Mouse (Mus musculus) liver, embryonic 16.5 days (tissue): ENCODE measurements around the gene Mrpl20. TPM values are rescaled to one million over a fixed set of nuclear protein-coding genes. Genes with fewer than 3 reads are reported as not detected.

ENCODE experiments used
- ATAC-seq: fragments of 200-750 bp; cut with Nextera tagmentation; 2 replicates; pipeline ENCODE4 v1.8.0; 2017; ENCODE audit warnings: low read depth, mild to moderate bottlenecking, moderate number of reproducible peaks, moderate library complexity
- H3K27ac ChIP-seq: fragments of 300-500 bp; sonication (generic); 2 replicates; pipeline ENCODE4 v1.5.1; 2014; ENCODE audit warnings: mild to moderate bottlenecking, low read length
- H3K27me3 ChIP-seq: fragments of 300-500 bp; sonication (generic); 2 replicates; pipeline ENCODE4 v1.6.1; 2014; ENCODE audit warnings: low read depth, low read length, mixed read lengths; ENCODE audit not compliant: control insufficient read depth, insufficient read depth
- H3K36me3 ChIP-seq: fragments of 300-500 bp; sonication (generic); 2 replicates; pipeline ENCODE4 v1.6.1; 2014; ENCODE audit warnings: mild to moderate bottlenecking; ENCODE audit not compliant: control insufficient read depth, insufficient read depth
- H3K4me1 ChIP-seq: fragments of 300-500 bp; sonication (generic); 2 replicates; pipeline ENCODE4 v1.6.1; 2014; ENCODE audit warnings: low read depth, low read length, mixed read lengths; ENCODE audit not compliant: control insufficient read depth
- H3K4me2 ChIP-seq: fragments of 300-500 bp; sonication (generic); 2 replicates; pipeline ENCODE4 v1.6.1; 2014; ENCODE audit warnings: low read depth, low read length, mixed read lengths
- H3K4me3 ChIP-seq: fragments of 300-500 bp; sonication (generic); 2 replicates; pipeline ENCODE4 v1.5.1; 2014; ENCODE audit warnings: low read depth, mild to moderate bottlenecking, low read length
- H3K9ac ChIP-seq: fragments of 300-500 bp; sonication (generic); 2 replicates; pipeline ENCODE4 v1.6.1; 2014; ENCODE audit warnings: low read depth, low read length
- H3K9me3 ChIP-seq: fragments of 300-500 bp; sonication (generic); replicated peaks from 2 replicates; pipeline ENCODE4 v1.6.1; 2016; ENCODE audit warnings: low read length; ENCODE audit not compliant: control insufficient read depth
- WGBS: fragments of 180-500 bp; shearing (Covaris S2); extraction: QIAGEN DNeasy Blood & Tissue Kit; methylation state at CpG from one replicate; pipeline ENCODE4 v1.1.7; 2014; ENCODE audit not compliant: insufficient replicate concordance; 5-methylcytosine and 5-hydroxymethylcytosine counted together
- polyA plus RNA-seq: library from polyadenylated mRNA; unstranded; fragments of >200 nt; fragmentation: Nextera tagmentation; extraction: Ambion mirVana; gene quantifications from 2 replicates; pipeline ENCODE4 v1.2.1, GENCODE M21; 2015

Gene Mrpl20
- polyA plus RNA-seq, 1 experiment from 2014 or later = 115 TPM

DNA sequence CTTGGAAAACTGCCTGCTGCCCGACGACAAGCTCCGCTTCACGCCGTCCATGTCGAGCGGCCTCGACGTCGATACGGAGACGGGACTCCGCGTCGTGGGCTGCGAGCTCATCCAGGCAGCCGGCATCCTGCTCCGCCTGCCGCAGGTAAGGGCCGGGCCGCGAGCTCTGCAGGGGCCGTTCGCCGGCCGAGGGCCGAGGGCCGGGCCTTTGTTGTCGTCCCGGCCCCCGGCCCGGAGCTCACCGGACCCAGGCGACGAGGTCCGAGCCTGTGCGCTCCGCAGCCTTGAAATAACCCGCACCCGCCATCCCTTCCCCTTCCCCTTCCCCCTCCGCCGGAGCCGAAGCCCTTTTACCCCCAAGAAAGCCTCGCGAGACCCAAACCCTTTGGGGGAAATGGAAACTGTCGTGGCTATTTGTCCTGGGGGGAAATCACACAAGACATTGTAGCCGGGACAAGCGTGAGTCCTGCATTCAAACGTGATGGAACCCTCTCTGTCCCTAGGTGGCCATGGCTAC, 10.0 kb downstream of the Mrpl20 start:
- WGBS = under 1% methylated on average over 49 of the region's 49 CpGs
- Histone ChIP-seq H3K4me3 (peak overlapping the region; percentile 95), H3K27ac (peak overlapping the region; percentile 88), H3K36me3 (peaks cover 54% of the 10 kb centered on the region), H3K4me1 (peaks cover 24% of the 10 kb centered on the region), H3K9ac (peak overlapping the region; percentile 98), H3K4me2 (peak overlapping the region; percentile 82), H3K9me3 (no peaks in the 10 kb centered on the region), H3K27me3 (no peaks in the 10 kb centered on the region)
- ATAC-seq = peak; percentile 32

DNA sequence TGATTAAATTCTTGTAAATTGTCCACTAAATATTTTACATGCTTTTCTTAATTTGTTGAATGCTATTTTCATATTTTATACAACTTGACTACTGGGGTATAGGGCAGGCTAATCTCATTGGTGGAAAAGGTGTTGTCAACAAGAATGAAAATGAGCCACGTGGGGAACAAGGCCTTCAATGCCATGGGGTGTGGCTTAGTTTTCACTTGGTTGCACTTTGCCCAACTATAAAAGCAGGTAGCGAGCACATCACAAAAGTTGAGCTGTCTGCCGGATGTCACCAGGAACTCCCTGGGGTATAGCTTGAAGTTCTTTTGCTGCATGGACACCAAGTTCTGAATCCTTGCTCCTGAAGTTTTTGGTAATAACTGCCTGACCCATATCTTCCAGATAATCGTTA, 14.9 kb downstream of the Mrpl20 start:
- Histone ChIP-seq H3K36me3 (peaks cover 79% of the 10 kb centered on the region), H3K27ac (no peak overlapping the region), H3K4me3 (no peak overlapping the region), H3K4me1 (peaks cover 14% of the 10 kb centered on the region), H3K9ac (no peak overlapping the region), H3K4me2 (no peak overlapping the region), H3K27me3 (no peaks in the 10 kb centered on the region), H3K9me3 (no peaks in the 10 kb centered on the region)
- no peak for ATAC-seq
- 85% methylated on average over 4 of the region's 4 CpGs for WGBS

DNA sequence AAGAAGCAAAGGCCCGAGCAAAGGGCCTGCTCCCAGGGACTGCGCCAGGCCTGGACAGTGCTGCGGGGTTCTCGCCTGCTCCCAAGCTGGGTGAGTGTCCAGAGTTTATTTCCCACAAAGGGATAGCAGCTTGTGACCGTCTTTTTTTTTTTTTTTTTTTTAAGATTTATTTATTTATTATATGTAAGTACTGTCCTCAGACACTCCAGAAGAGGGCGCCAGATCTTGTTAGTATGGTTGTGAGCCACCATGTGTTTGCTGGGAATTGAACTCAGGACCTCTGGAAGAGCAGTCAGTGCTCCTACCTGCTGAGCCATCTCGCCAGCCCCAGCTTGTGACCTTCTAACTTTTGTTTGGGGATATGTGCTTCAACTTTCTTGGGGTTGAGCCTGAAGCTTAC, 18.3 kb downstream of the Mrpl20 start:
- Histone ChIP-seq H3K36me3 (peaks cover 95% of the 10 kb centered on the region), H3K4me3 (no peak overlapping the region), H3K27me3 (no peaks in the 10 kb centered on the region), H3K4me2 (no peak overlapping the region), H3K27ac (no peak overlapping the region), H3K9me3 (no peaks in the 10 kb centered on the region), H3K9ac (no peak overlapping the region), H3K4me1 (no peaks in the 10 kb centered on the region)
- no peak for ATAC-seq
- 79% methylated on average over 7 of the region's 7 CpGs for whole genome bisulfite sequencing

DNA sequence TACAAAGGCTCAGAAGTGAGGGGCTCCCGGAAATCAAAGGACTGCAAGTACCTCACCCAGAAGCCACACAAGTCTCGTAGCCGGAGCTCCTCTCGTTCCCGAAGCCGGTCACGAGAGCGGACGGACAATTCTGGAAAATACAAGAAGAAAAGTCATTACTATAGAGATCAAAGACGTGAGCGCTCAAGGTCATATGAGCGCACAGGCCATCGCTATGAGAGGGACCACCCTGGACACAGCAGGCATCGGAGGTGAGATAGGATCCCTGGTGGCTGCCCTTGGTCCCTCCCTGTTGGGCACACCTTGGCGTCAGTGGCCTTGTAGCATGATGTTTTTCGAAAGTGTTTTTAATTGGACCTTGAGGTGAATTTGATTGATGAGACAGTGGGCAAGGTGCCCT, 20.8 kb downstream of the Mrpl20 start:
- Histone ChIP-seq H3K4me2 (no peak overlapping the region), H3K27ac (no peak overlapping the region), H3K36me3 (peaks cover 87% of the 10 kb centered on the region), H3K4me1 (no peaks in the 10 kb centered on the region), H3K9me3 (no peaks in the 10 kb centered on the region), H3K9ac (no peak overlapping the region), H3K4me3 (no peak overlapping the region), H3K27me3 (no peaks in the 10 kb centered on the region)
- WGBS = 92% methylated on average over 16 of the region's 16 CpGs
- ATAC-seq = no peak

DNA sequence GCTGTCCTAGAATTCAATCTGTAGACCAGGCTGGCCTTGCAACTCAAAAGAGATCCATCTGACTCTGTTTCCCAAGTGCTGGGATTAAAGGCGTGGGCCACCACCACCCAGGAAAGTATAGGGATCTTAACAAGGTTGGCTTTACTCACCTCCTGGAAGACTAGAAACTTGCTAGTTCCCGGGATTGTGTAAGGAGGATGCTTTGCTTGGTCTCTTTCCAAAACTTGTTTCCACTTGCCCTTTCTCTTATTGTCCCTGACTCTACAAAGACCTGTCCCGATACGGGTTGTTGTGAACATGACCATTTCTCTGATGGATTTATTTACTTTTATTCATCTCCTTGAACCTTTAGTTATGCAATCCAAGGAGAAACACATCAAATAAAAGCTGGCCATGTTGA, 27.2 kb downstream of the Mrpl20 start:
- H3K9ac ChIP-seq = no peak overlapping the region
- H3K4me3 ChIP-seq = no peak overlapping the region
- peaks cover 24% of the 10 kb centered on the region for H3K4me1 ChIP-seq
- H3K9me3 ChIP-seq = no peaks in the 10 kb centered on the region
- WGBS = 93% methylated on average over 4 of the region's 4 CpGs
- no peak overlapping the region for H3K27ac ChIP-seq
- no peak for ATAC-seq
- peaks cover 25% of the 10 kb centered on the region for H3K36me3 ChIP-seq
- no peak overlapping the region for H3K4me2 ChIP-seq
- H3K27me3 ChIP-seq = no peaks in the 10 kb centered on the region

DNA sequence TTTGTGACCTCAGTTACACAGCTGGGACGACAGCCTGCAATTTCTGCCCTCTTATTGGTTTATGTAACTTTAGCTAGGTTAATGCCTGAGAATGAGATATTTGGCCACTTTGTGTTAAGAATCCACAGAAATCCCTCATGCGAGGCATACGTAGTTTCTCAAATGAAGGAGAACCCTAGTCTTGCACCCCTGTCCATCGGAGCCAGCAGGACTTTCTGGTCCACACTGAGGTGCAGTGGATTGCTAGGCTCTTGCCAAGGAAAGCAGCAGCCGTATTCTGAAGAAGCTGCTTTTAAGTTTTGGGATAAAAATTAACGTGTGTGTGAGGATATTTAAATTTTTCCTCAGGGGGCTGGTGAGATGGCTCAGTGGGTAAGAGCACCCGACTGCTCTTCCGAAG, 27.9 kb downstream of the Mrpl20 start:
- no peaks in the 10 kb centered on the region for H3K27me3 ChIP-seq
- peak overlapping the region; percentile 93 for H3K27ac ChIP-seq
- H3K4me2 ChIP-seq = peak overlapping the region; percentile 87
- peaks cover 24% of the 10 kb centered on the region for H3K4me1 ChIP-seq
- ATAC-seq = no peak
- no peaks in the 10 kb centered on the region for H3K9me3 ChIP-seq
- WGBS = 47% methylated on average over 8 of the region's 8 CpGs
- peak overlapping the region; percentile 90 for H3K4me3 ChIP-seq
- H3K9ac ChIP-seq = peak overlapping the region; percentile 92
- H3K36me3 ChIP-seq = peaks cover 17% of the 10 kb centered on the region

DNA sequence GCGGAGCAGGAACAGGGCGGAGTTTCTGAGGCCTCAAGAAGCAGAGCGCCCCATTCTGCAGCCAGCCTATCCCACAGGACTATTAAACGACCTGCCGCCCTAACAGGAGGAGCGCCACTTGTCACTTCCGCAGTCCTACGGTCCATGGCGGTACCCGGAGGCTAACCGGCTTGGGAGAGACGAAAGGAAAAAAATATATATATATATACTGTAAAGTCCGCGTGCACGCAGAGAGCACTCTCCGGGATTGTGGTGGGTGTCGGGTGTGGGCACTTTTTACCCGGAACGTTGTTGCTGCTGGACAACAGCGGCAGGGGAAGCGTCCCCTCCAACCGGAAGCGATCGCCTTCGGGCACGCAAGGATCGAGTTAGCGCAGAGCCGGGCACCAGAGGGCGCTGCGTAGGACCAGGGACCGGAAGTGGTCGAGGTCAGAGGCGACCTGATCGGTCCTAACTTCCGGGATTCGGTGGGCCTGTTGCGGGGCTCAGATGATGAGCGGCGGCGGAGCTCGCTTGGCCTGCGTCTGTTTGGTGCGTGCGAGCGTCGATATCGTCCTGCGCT, 28.6 kb downstream of the Mrpl20 start, which contains the start of gene Aurkaip1:
Gene Aurkaip1 (plus strand): TSS at position 68 of the 562 bp plus-strand sequence.
- ATAC-seq = peak; percentile 94
- H3K27me3 ChIP-seq = no peaks in the 10 kb centered on the region
- H3K9ac ChIP-seq = peak within 1 kb of the TSS; percentile 92
- peaks cover 24% of the 10 kb centered on the region for H3K4me1 ChIP-seq
- no peaks in the 10 kb centered on the region for H3K9me3 ChIP-seq
- H3K4me2 ChIP-seq = peak within 1 kb of the TSS; percentile 87
- H3K27ac ChIP-seq = peak within 1 kb of the TSS; percentile 93
- under 1% methylated on average over 49 of the region's 49 CpGs for WGBS
- peaks cover 14% of the 10 kb centered on the region for H3K36me3 ChIP-seq
- H3K4me3 ChIP-seq = peak within 1 kb of the TSS; percentile 90

DNA sequence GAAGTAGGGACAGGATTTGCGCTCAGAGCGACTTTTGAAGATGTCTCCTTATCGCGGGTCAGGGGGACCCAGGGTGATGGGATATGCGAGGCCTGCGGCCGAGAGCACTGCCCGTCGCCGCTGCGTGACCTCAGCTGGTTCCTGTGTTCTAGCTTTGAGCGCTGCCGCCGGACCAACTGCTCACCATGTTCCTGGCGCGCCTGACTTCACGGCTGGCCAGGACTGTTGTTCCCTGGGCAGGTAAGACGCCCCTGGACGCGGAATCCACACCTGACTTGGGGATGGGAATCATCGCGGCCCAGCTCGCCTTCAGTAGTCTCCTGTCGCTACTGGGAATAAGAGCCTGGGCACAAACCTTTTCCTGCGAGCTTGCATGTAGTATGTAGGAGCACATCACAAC, 29.2 kb downstream of the Mrpl20 start:
- Histone ChIP-seq H3K27me3 (no peaks in the 10 kb centered on the region), H3K9ac (peak overlapping the region; percentile 92), H3K4me2 (peak overlapping the region; percentile 87), H3K36me3 (peaks cover 9% of the 10 kb centered on the region), H3K27ac (peak overlapping the region; percentile 93), H3K4me3 (peak overlapping the region; percentile 90), H3K4me1 (peaks cover 24% of the 10 kb centered on the region), H3K9me3 (no peaks in the 10 kb centered on the region)
- under 1% methylated on average over 25 of the region's 25 CpGs for WGBS
- ATAC-seq = peak; percentile 20

DNA sequence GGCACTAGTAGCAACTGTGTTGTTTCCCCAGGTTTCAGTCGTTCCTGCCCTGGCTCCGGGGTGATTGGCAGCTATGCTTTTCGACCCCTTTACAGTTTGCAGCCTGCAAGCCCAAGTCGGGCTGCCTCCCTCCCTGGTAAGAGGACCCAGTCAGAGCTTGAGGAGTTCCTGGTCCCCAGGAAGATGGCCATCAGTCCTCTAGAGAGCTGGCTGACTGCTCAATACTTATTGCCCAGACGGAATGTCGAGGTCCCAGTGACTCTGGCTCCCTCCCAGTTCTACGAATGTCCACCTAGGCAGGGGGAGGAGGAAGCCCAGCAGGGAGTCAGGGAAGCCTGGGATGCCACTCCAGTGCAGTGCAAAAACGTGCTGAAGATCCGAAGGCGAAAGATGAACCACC, 29.6 kb downstream of the Mrpl20 start:
- WGBS = 51% methylated on average over 10 of the region's 10 CpGs
- no peaks in the 10 kb centered on the region for H3K9me3 ChIP-seq
- H3K36me3 ChIP-seq = peaks cover 5% of the 10 kb centered on the region
- no peak for ATAC-seq
- H3K4me1 ChIP-seq = peaks cover 24% of the 10 kb centered on the region
- H3K9ac ChIP-seq = peak overlapping the region; percentile 92
- H3K27ac ChIP-seq = peak overlapping the region; percentile 93
- H3K4me2 ChIP-seq = peak overlapping the region; percentile 87
- H3K4me3 ChIP-seq = peak overlapping the region; percentile 90
- no peaks in the 10 kb centered on the region for H3K27me3 ChIP-seq
